Mouse (Mus musculus) neural tube, embryonic 10.5 days (tissue): ENCODE measurements around the gene Gpbp1l1.

Experiments
- DNase-seq: peaks from one replicate; pipeline ENCODE4 v3.0.0-alpha.2; 2017; ENCODE audit warnings: low spot score; ENCODE audit errors: extremely low spot score

Gpbp1l1 gene

DNA sequence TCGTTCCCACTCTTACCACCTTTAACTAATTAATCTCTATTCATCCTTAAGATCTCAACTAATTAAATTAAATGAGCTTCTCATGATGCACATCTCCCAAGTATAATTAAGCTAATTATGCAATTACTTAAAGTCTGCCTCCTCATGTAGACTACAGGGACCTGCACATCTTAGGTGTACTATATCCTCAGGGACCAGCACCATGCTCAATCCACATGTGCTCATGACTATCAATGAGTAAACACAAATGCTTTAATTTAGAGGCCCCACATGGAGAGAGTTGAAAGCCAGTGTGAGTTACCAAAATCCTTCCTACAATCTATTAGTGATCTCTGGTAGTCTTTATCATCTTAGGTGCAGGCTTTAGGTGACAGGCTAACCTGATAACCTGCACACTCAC, 77.7 kb downstream of the Gpbp1l1 start:
- no peak for DNase-seq

GRCm38 (mm10) chr4:116638821-116639220, 81.4 kb downstream of the Gpbp1l1 start:
- DNase-seq, result no peak

DNA sequence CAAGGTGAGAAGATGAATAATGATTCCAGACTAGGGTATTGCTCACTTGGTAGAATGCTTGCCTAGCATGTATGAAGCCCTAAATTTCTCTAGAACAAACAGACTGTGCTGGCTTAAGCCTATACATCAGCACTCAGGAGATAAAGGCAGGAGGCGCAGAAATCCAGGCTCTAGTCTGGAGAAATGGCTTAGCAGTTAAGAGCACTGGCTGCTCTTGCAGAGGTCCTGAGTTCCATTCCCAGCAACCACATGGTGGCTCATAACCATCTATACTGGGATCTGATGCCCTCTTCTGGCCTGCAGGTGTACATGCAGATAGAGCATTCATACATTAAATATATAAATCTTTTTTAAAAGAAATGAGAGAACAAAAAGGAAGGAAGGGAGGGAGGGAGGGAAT, 84.6 kb downstream of the Gpbp1l1 start:
- no peak for DNase-seq
